Mouse (Mus musculus): ENCODE measurements around the gene Tfpt.

DNA sequence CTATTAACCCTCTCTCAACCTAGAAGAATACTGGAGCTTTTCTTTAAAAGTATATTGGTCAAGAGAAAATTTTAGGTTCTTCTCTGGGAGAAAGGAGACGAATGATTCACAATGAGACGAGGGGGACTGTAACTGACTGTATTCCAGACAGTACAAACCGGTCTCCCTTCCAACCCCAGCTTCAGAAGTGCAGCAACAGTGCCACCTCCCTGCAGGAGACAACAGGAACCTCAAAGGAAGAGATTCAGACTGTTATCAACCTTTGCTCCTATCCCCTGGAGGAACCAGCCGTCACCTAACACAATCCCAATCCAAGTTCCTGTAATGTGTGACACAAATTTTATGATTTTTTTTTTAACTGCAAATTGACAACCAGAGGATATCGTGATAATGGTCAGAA is 55.5 kb downstream of the Tfpt start:
- no peak for TF ChIP-seq EP300 (optimal IDR thresholded peaks at IDR 0.05)
- TF ChIP-seq CTCF (IDR thresholded peaks at IDR 0.05; ENCODE audit: low read depth): peak; percentile 34
